Mouse (Mus musculus) left cerebral cortex, adult 2 months (tissue): ENCODE data around the gene Ablim1. TPM values are rescaled to one million over a fixed set of nuclear protein-coding genes. Genes with fewer than 3 reads are reported as not detected.

ENCODE experiments used
- DNase-seq, 2 experiments: peaks; one replicate each; pipeline ENCODE4 v3.0.0; 2021 to 2022; ENCODE audit warnings: low spot score in 2 of 2, mixed read lengths in 1 of 2; ENCODE audit errors: extremely low spot score in 1 of 2
- H3K27ac ChIP-seq: fragments of 200-600 bp; 2 replicates; pipeline ENCODE4 v1.8.1; 2022
- H3K4me3 ChIP-seq: fragments of 200-600 bp; 2 replicates; pipeline ENCODE4 v1.8.1; 2022
- CTCF ChIP-seq: fragments of 200-600 bp; IDR thresholded peaks from 2 replicates; pipeline ENCODE4 v1.8.1; 2022; ENCODE audit warnings: antibody characterized with exemption, mild to moderate bottlenecking, moderate library complexity
- intact Hi-C: fragments of 180-260 bp; cut with DNase I; formaldehyde crosslinking; loops from one replicate; pipeline ENCODE4 v1.15.1; 2025
- total RNA-seq, 2 experiments: library from RNA; stranded (reverse); gene quantifications; 2 replicates each; pipeline ENCODE4 v1.2.3; 2021

Ablim1 gene
- total RNA-seq, 2 experiments from 2014 or later: 118 to 124 TPM

- intact Hi-C loops: no loop called here
- no peak overlapping the region for H3K4me3 ChIP-seq
- no peak for DNase-seq
- TF ChIP-seq CTCF: no peak
- no peak overlapping the region for H3K27ac ChIP-seq
Measured at GRCm38 (mm10) chr19:57339281-57339864, 24.7 kb upstream of the Ablim1 start.

GRCm38 (mm10) chr19:57335135-57335534, 20.4 kb upstream of the Ablim1 start:
- TF ChIP-seq CTCF: no peak
- intact Hi-C loops: no loop called here
- Histone ChIP-seq H3K27ac (no peak overlapping the region), H3K4me3 (no peak overlapping the region)
- no peak for DNase-seq

GRCm38 (mm10) chr19:57333356-57333755, 18.6 kb upstream of the Ablim1 start:
- no peak for DNase-seq
- Histone ChIP-seq H3K27ac (no peak overlapping the region), H3K4me3 (no peak overlapping the region)
- no peak for TF ChIP-seq CTCF
- intact Hi-C loops: no loop called here

- H3K4me3 ChIP-seq: no peak overlapping the region
- no peak for TF ChIP-seq CTCF
- no peak overlapping the region for H3K27ac ChIP-seq
- DNase-seq: no peak
- intact Hi-C loops: no loop called here
Measured at GRCm38 (mm10) chr19:57331237-57331636, 16.5 kb upstream of the Ablim1 start.

- Histone ChIP-seq H3K4me3 (no peak overlapping the region), H3K27ac (no peak overlapping the region)
- TF ChIP-seq CTCF: peak; percentile 14; the same call in 1 of the 2 replicates
- no peak for DNase-seq
- intact Hi-C loops: no loop called here
Measured at GRCm38 (mm10) chr19:57330309-57330708, 15.6 kb upstream of the Ablim1 start.

GRCm38 (mm10) chr19:57328792-57329191, 14.1 kb upstream of the Ablim1 start:
- peak; percentile 86 for TF ChIP-seq CTCF
- intact Hi-C loops: loop anchor here (1.0 to 5.0 kb wide), 5 partner anchors 167 to 411 kb away; no protein-coding TSS in a partner anchor
- Histone ChIP-seq H3K27ac (no peak overlapping the region), H3K4me3 (no peak overlapping the region)
- DNase-seq: peak in 1 of 2 experiments; percentile 35

GRCm38 (mm10) chr19:57328269-57328668, 13.6 kb upstream of the Ablim1 start:
- no peak for TF ChIP-seq CTCF
- intact Hi-C loops: loop anchor here (2.0 to 5.0 kb wide), 4 partner anchors 189 to 411 kb away; no protein-coding TSS in a partner anchor
- H3K27ac ChIP-seq: no peak overlapping the region
- H3K4me3 ChIP-seq: no peak overlapping the region
- DNase-seq: no peak

- no peak for TF ChIP-seq CTCF
- H3K27ac ChIP-seq: no peak overlapping the region
- intact Hi-C loops: loop anchor here (2.0 to 5.0 kb wide), 4 partner anchors 189 to 410 kb away; no protein-coding TSS in a partner anchor
- no peak overlapping the region for H3K4me3 ChIP-seq
- DNase-seq: no peak
Measured at GRCm38 (mm10) chr19:57327679-57328078, 13.0 kb upstream of the Ablim1 start.

GRCm38 (mm10) chr19:57325748-57326300, 11.1 kb upstream of the Ablim1 start:
- H3K27ac ChIP-seq: no peak overlapping the region
- peak; percentile 66 for TF ChIP-seq CTCF
- H3K4me3 ChIP-seq: no peak overlapping the region
- intact Hi-C loops: loop anchor here (1.0 to 5.0 kb wide), 3 partner anchors 165 to 409 kb away; no protein-coding TSS in a partner anchor
- peak; percentile 60 to 76 for DNase-seq

- H3K4me3 ChIP-seq: no peak overlapping the region
- TF ChIP-seq CTCF: peak; percentile 5; the same call in 1 of the 2 replicates
- intact Hi-C loops: no loop called here
- DNase-seq: no peak
- no peak overlapping the region for H3K27ac ChIP-seq
Measured at GRCm38 (mm10) chr19:57323087-57323486, 8.4 kb upstream of the Ablim1 start.

GRCm38 (mm10) chr19:57322491-57322890, 7.8 kb upstream of the Ablim1 start:
- Histone ChIP-seq H3K27ac (no peak overlapping the region), H3K4me3 (no peak overlapping the region)
- TF ChIP-seq CTCF: no peak
- no peak for DNase-seq
- intact Hi-C loops: no loop called here

- DNase-seq: no peak
- no peak for TF ChIP-seq CTCF
- no peak overlapping the region for H3K4me3 ChIP-seq
- H3K27ac ChIP-seq: no peak overlapping the region
- intact Hi-C loops: no loop called here
Measured at GRCm38 (mm10) chr19:57321839-57322238, 7.1 kb upstream of the Ablim1 start.
